Mouse (Mus musculus) cerebellum, adult 9-11 months (tissue): ENCODE measurements around the gene Eml3.

Experiments used
- DNase-seq: peaks from one replicate; pipeline ENCODE4 v3.0.0; 2022

The Eml3 gene

DNA sequence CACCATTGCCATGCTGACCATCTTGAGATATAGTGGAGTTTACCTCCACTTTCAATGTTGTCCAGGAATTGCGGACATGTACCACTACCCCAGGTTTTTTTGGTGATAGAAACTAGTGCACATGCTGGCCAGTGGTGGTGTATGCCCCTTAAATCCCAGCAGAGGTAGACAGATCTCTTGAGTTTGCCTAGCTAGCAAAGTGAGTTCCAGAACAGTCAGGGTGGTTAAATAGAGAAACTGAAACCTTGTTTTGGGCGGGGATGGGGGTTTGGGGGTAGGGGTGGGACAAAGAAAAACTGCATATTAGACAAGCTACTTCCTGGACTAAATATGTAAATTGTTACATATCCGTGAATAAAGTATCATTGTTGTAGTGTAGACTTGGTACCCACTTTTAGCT is 10.4 kb upstream of the Eml3 start:
- DNase-seq, result no peak

GRCm38 (mm10) chr19:8919684-8920072 is 9.7 kb upstream of the Eml3 start:
- no peak for DNase-seq

DNA sequence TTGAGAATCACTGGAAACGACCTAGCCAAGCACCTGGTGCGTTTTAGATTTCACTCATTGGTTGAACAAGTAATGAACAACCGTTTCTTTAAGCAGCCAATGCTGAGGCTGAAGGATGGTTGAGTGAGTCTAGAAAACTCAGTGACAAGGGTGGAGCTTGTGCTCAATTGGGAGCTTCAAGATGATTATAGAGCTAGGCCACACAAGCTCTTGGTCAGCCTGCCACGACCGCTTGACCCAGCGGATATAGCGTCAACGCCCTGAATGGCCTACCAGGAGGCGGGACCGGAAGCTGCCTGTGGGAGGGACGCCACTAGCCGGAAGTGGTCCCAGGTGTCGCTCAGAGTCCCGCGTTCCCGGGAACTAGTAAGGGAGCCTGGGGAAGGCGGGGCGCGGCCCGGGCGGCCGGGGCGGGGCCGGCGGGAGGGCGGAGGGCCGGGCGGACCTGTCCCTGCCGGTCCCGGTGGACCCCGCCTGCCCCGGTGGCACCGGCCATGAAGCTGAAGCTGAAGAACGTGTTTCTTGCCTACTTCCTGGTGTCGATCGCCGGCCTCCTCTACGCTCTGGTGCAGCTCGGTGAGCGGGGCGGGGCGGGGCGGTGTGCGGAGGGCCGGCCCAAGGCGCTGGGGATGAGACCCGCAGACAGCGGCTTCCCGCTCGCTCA is 9.1 kb upstream of the Eml3 start, which contains the start of gene B3gat3:
TSS of gene B3gat3 (plus strand) at position 302 of the 664 bp plus-strand sequence.
- peak; percentile 97 for DNase-seq

GRCm38 (mm10) chr19:8920836-8921291 is 8.5 kb upstream of the Eml3 start:
- no peak for DNase-seq

GRCm38 (mm10) chr19:8921741-8922140 is 7.6 kb upstream of the Eml3 start:
- DNase-seq, result peak; percentile 47

GRCm38 (mm10) chr19:8926766-8927165 is 2.6 kb upstream of the Eml3 start:
- DNase-seq, result peak; percentile 51

GRCm38 (mm10) chr19:8927891-8928525 is 1.3 kb upstream of the Eml3 start:
- no peak for DNase-seq

- DNase-seq, result peak; percentile 87
These were observed 596 bp upstream of the Eml3 start for GRCm38 (mm10) chr19:8928689-8929223.

GRCm38 (mm10) chr19:8930117-8930516 is 765 bp downstream of the Eml3 start:
- no peak for DNase-seq

GRCm38 (mm10) chr19:8930771-8931170 is 1.4 kb downstream of the Eml3 start:
- DNase-seq, result no peak

GRCm38 (mm10) chr19:8936736-8937135 is 7.4 kb downstream of the Eml3 start:
- DNase-seq, result no peak

GRCm38 (mm10) chr19:8940526-8941133 is 11.3 kb downstream of the Eml3 start:
- peak; percentile 73 for DNase-seq

DNA sequence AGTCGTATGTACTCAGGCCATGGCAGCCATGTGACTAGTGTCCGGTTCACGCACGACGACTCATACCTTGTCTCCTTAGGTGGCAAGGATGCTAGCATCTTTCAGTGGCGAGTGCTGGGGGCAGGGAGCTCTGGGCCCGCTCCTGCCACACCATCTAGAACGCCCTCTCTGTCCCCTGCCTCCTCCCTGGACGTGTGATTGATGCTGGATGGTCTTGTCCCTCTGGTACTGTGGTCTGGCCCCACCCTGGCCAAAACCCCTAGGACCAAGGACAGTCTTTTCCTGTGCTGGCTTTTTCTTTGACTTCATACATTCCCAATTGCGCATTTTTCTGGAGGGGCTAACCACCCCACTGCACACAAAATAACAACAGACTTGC is 11.8 kb downstream of the Eml3 start:
- peak; percentile 65 for DNase-seq

DNA sequence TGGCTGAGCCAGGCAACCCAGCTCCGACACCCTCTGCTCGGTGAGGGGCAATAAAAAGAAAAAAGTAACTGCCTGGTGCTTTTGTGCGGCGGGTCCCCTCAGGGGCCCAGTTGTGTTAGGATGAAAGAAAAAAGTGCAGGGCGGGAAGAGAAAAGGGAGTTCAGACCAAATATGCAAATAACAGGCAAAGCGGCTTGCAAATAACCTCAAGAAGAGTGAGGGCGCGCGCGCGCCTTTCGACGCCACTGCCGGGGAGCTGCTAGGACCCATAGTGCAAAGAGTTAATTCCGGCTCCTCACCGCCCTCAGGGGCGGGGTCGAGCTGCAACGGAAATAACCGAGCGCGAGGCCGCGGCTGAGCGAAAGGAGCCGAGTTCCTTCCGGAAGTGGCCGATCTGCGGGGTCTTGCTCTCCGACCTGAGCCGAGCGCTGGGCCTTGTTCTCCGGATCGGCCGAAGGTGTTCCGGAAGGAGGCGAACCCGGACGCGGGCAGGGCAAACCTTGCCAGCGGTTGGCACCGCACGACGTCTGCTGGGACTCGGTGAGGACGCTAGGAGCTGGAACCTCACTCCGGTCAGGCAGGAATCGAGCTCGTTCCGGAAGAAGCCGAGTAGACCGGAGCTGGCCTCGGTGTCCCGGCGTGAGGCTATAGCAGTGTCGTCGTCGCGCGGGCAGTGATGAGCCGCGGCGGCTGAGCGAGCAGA is 12.3 kb downstream of the Eml3 start, which contains the start of gene Mta2:
TSS of gene Mta2 (plus strand) at position 361 of the 703 bp plus-strand sequence.
- DNase-seq, result peak; percentile 97

DNA sequence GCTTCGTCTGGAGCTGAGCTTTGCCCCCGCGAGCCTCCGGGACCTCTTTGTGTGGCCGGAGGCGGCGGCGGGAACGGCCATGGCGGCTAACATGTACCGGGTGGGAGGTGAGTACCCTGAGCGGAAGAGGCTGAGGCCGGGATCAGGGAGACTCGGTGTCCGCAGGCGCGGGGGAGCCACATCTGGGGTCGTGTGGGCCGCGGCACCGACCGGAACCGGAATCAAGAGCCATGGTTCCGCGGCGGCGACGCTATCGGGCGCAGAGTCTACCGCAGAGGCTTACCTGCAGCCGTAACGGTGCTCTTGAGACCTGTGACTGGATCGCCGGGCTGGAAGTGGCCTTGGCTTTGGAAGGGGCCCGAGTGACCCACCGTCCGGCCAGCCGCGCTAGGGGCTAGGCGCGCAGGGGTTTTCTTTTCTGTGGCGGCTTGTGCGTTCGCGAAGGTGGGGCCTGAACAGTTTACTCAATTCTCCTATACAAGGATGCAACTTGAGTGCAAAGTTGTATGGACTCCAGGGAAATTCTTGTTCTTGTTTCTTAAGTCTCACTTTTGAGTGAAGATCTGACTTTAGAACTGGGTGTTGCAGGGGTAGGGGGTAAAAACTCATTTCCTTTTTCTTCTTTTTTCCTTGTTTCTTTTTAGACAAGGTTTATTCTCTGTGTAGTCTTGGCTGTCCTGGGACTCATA is 13.1 kb downstream of the Eml3 start:
- no peak for DNase-seq

GRCm38 (mm10) chr19:8943047-8943446 is 13.7 kb downstream of the Eml3 start:
- no peak for DNase-seq

- no peak for DNase-seq
These were observed 14.7 kb downstream of the Eml3 start for GRCm38 (mm10) chr19:8944062-8944461.

DNA sequence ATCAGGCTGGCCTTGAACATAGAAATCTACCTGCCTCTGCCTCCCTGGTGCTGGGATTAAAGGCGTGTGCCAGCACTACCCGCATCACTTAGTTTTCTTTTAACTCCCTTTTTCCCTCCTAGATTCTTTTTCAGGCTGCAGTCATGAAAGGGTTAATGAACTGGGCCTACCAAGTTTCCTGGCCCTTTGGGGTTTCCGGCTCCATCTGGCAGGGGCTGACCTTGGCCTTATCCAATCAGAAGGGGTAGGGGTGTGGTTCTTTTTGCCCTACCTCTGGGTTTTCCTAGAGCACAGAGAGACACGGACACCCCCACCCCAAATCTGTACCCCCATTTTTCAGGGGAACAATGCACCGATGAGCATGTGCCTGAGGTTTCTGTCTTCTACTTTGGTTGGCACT is 15.4 kb downstream of the Eml3 start:
- no peak for DNase-seq

- DNase-seq, result no peak
These were observed 15.9 kb downstream of the Eml3 start for GRCm38 (mm10) chr19:8945251-8945650.

GRCm38 (mm10) chr19:8946929-8947328 is 17.6 kb downstream of the Eml3 start:
- DNase-seq, result no peak

DNA sequence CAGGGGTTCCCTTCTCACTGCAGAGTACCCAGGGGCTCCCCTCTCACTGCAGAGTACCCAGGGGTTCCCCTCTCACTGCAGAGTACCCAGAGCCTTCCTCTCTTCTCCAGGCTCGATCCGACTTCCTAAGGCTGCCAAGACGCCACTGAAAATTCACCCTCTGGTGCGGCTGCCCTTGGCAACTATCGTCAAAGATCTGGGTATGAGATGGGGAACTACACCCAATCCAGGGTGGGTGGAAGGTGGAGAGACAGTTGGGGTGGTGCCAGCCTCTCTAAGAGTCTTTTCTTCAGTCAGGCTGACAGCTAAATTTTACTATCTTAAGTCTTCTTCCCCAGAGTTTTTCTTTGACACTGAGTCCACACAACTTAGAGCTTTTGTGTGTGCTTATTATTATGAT is 20.8 kb downstream of the Eml3 start:
- peak; percentile 23 for DNase-seq

- DNase-seq, result no peak
These were observed 22.9 kb downstream of the Eml3 start for GRCm38 (mm10) chr19:8952241-8952640.
